Mouse (Mus musculus) B cell, adult 67 days (primary cell): ENCODE results near the gene Ddx56. TPM values are rescaled to one million over a fixed set of nuclear protein-coding genes. Genes with fewer than 3 reads are reported as not detected.

ENCODE experiments used
- total RNA-seq, 2 experiments: library from RNA; stranded (reverse); gene quantifications; 4 replicates each; pipeline ENCODE4 v1.2.4; 2023

Gene Ddx56
- 10 to 100 TPM; 75.0 to 81.6 TPM for total RNA-seq

DNA sequence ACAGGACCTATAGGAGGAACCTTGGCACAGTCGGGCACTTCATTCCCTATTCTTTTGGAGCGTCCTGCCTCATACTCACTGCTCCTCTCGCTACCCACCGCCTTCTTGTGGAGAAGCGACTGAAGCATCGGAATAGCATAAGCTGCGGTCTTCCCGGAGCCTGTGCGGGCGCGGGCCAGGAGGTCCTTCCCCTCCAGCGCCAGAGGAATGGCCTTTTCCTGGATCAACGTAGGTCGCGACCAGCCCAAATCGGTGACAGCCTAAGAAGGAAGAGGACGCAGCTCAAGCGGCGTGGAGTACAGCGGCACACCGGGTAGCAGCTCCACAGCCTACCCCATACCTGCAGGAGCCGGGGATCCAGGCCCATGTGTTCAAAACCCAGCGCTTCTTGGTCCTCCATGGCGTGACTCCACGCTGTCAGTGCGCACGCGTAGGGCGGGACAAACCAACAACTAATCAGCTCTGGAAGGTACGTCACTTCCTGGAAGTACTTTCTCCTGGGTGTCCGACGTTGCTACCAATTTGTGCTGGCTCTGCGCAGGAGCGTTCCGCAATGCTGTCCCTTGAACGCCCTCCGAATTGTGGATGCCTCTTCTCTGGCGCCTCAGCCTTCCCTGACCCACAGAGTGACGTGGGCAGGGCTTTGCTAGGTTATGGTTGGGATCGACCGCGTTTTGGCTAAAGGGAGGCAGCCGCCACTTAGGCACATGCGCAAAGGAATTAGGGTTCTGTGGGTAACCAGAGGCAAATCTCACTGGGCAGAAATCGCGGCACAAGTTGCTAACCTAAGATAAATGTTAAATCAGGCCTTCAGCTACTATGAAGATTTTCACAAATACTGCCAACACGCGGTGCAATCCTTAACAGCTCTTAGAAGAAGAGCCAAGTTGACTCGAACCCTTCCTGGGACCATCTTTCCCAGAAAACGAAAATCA is at the start of gene Ddx56:
Gene Ddx56, minus strand, starts transcription at position 453 of the 935 bp plus-strand sequence.

DNA sequence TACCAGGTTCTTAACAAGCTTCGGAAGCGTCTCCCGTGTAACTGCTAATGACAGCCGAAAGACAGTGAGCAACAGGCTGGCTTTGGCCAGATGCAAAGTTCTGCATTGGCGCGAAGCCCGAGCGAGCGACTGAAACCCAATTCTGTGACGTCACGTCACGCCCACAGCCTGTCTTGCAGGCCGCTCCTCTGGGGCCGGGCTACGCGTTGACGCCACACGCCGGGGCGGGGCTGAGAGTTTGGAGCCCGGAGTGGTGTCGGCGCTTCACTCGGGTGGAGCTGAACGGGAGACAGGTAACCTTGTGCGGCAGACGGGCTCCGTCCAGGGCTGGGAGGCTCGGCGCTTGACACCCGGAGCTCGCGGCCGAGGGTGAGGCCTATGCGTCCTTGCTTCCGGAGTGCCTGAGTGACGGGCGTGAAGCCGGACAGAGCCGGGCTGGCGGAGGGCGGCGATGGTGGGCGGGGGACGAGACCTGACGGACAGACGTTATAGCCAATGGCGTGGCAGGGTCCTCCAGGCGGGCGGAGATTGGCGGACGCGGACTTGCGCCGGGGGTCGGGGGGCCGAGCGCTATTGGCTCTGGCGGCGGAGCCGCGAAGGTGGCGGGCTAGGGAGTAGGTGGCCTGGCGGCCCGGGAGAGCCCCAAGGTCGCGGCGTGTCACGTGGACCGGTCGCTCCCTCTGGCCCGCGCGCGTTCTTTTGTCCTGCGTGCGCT is 24.0 kb upstream of the Ddx56 start, which contains the start of gene Ogdh:
Gene Ogdh, plus strand, starts transcription at position 233 of the 715 bp plus-strand sequence.

DNA sequence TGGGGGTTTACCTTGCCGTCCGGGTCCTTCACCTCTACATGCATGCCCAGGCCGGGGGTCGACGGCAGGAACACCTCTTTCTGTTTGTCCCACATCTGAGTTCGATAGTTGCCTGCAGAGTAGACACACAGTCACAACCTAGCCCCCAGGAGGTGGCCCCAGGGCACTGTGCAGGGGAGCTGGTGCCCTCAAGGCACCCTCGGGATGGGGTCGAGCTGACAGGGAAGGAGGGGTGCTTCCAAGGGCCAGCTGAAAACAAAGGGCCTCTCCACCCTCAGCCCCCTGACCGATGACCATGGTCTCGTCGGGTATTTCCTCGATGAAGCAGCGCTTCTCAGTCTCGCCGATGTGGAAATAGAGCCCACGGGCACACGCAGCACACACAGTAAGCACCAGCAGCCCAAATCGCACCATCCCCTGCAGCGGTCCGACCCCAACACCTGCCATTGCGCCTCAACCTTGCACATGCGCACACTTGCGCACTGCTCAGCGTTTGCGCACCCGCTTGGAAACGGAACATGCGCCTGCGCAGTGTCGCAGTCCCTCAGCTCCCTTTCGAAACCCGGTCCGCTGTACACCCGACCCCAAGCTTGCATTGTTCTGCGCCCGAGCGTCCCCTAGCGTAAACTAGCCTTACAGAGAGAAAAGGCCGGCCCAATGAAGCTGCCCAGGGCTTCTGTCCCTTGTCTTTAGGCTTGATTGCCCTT is 7.0 kb upstream of the Ddx56 start, which contains the start of gene Tmed4:
Gene Tmed4, minus strand, starts transcription at position 484 of the 707 bp plus-strand sequence.

DNA sequence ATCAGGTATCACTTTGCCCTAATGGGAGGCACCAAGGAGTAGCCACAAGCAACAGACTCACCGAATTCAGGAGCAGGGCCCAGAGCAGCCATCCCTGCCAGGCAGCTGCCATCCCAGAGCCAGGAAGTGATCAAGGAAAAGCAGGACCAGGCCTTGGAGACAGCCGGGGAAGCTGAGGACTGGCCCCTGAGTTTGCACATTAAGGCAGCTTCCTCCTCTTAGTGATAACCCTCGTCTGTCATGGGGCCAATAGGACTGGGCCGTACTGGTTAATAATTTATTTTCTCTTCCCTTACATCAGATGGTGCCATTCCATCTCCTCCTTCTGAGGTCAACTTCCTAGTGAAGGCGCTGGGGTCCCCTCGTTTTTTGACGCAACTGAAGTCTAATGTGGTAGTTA is 37.6 kb downstream of the Ddx56 start, which contains the start of gene Npc1l1:
Gene Npc1l1, minus strand, starts transcription at position 132 of the 400 bp plus-strand sequence.

Other genes starting within 250 kb of the Ddx56 start
- gene Camk2b, start 201.4 kb downstream of the Ddx56 start, total RNA-seq, result 1 to 10 TPM in 1 of 2 experiments, under 1 TPM in 1; 0.36 to 1.5 TPM
- gene A730071L15Rik, start 67.7 kb downstream of the Ddx56 start, total RNA-seq, result under 1 TPM; 0.44 to 0.56 TPM
- gene Nudcd3, start 67.4 kb downstream of the Ddx56 start, total RNA-seq, result 10 to 100 TPM; 60.0 to 64.6 TPM
- under 1 TPM in 1 of 2 experiments, not detected in 1; 0.12 TPM for gene Npc1l1, start 37.6 kb downstream of the Ddx56 start, total RNA-seq
- gene Tmed4, start 7.1 kb upstream of the Ddx56 start, total RNA-seq, result 10 to 100 TPM; 40.7 to 47.9 TPM
- gene Ogdh, start 23.9 kb upstream of the Ddx56 start, total RNA-seq, result 100 to 1,000 TPM; 203 to 204 TPM
- gene Zmiz2, start 121.3 kb upstream of the Ddx56 start, total RNA-seq, result 100 to 1,000 TPM; 166 to 195 TPM
- gene Ppia, start 147.7 kb upstream of the Ddx56 start, total RNA-seq, result 1,000 to 10,000 TPM; 1,054 to 1,069 TPM
- gene H2afv, start 176.7 kb upstream of the Ddx56 start, total RNA-seq, result 10 to 100 TPM; 65.0 to 66.6 TPM
- gene Purb, start 208.1 kb upstream of the Ddx56 start, total RNA-seq, result 10 to 100 TPM; 82.2 to 85.5 TPM